Mouse (Mus musculus) heart, adult 8-10 months (tissue): ENCODE measurements around the gene Anp32a. TPM values are rescaled to one million over a fixed set of nuclear protein-coding genes. Genes with fewer than 3 reads are reported as not detected.
A peak's percentile ranks its signal among the peaks of the same experiment; 100 is the strongest.

Experiments
- DNase-seq: peaks from one replicate; pipeline ENCODE4 v3.0.0; 2022; ENCODE audit warnings: low spot score
- total RNA-seq, 4 experiments: library from RNA; stranded (reverse); gene quantifications; 2 replicates each; pipeline ENCODE4 v1.2.4; 2022

Gene Anp32a
- total RNA-seq, 4 experiments from 2014 or later, result 196 to 226 (median 214) TPM

- DNase-seq, result peak; percentile 7
Observed at GRCm38 (mm10) chr9:62346388-62346679, 5.2 kb downstream of the Anp32a start.

GRCm38 (mm10) chr9:62347201-62347600, 6.1 kb downstream of the Anp32a start:
- DNase-seq, result peak; percentile 1

- DNase-seq, result no peak
Observed at GRCm38 (mm10) chr9:62348050-62348449, 7.0 kb downstream of the Anp32a start.

- no peak for DNase-seq
Observed at GRCm38 (mm10) chr9:62348467-62348985, 7.4 kb downstream of the Anp32a start.

GRCm38 (mm10) chr9:62349250-62349649, 8.2 kb downstream of the Anp32a start:
- peak; percentile 4 for DNase-seq

- no peak for DNase-seq
Observed at GRCm38 (mm10) chr9:62350721-62351120, 9.6 kb downstream of the Anp32a start.

GRCm38 (mm10) chr9:62351200-62351599, 10.1 kb downstream of the Anp32a start:
- DNase-seq, result no peak

- no peak for DNase-seq
Observed at GRCm38 (mm10) chr9:62353784-62354183, 12.7 kb downstream of the Anp32a start.

- DNase-seq, result no peak
Observed at GRCm38 (mm10) chr9:62354838-62355719, 14.0 kb downstream of the Anp32a start.

GRCm38 (mm10) chr9:62355763-62356162, 14.7 kb downstream of the Anp32a start:
- DNase-seq, result no peak

GRCm38 (mm10) chr9:62357593-62357992, 16.5 kb downstream of the Anp32a start:
- no peak for DNase-seq

GRCm38 (mm10) chr9:62358851-62359250, 17.8 kb downstream of the Anp32a start:
- no peak for DNase-seq

GRCm38 (mm10) chr9:62360889-62361288, 19.8 kb downstream of the Anp32a start:
- DNase-seq, result no peak

- DNase-seq, result no peak
Observed at GRCm38 (mm10) chr9:62362835-62363385, 21.8 kb downstream of the Anp32a start.

- DNase-seq, result peak; percentile 77
Observed at GRCm38 (mm10) chr9:62363619-62364018, 22.5 kb downstream of the Anp32a start.

GRCm38 (mm10) chr9:62364216-62364615, 23.1 kb downstream of the Anp32a start:
- DNase-seq, result no peak

- DNase-seq, result no peak
Observed at GRCm38 (mm10) chr9:62364831-62365230, 23.7 kb downstream of the Anp32a start.

- no peak for DNase-seq
Observed at GRCm38 (mm10) chr9:62365326-62366080, 24.4 kb downstream of the Anp32a start.

GRCm38 (mm10) chr9:62366478-62367458, 25.7 kb downstream of the Anp32a start:
- no peak for DNase-seq

- no peak for DNase-seq
Observed at GRCm38 (mm10) chr9:62367510-62368071, 26.5 kb downstream of the Anp32a start.
